Mouse (Mus musculus): ENCODE measurements around the gene 0610010K14Rik. TPM values are rescaled to one million over a fixed set of nuclear protein-coding genes. Genes with fewer than 3 reads are reported as not detected.

Gene 0610010K14Rik
- total and polyA plus RNA-seq, 3 experiments, result 27.7 to 153 (median 75.2) TPM

- Histone ChIP-seq H3K4me2 (ENCODE audit: insufficient read depth, low read depth, poor library complexity, severe bottlenecking) (no peak overlapping the region; the same call in 1 of the 2 replicates), H3K79me2 (replicated peaks; ENCODE audit: control insufficient read depth, extremely low read depth, insufficient read depth, poor library complexity, severe bottlenecking) (no peaks in the 10 kb centered on the region), H3K9me3 (replicated peaks; ENCODE audit: low read length) (no peaks in the 10 kb centered on the region), H3K4me1 (ENCODE audit: control insufficient read depth in 1 of 2, insufficient read depth in 2 of 2) (peaks cover 3 to 6% of the 10 kb centered on the region in 2 experiments; a peak in 1 of 4 replicates), H3K36me3 (replicated peaks in 1 of 2; ENCODE audit: control insufficient read depth in 1 of 2, insufficient read depth in 1 of 2, low read length in 1 of 2) (no peaks in the 10 kb centered on the region), H3K4me3 (replicated peaks in 1 of 3; ENCODE audit: low read depth in 2 of 3, low read length in 2 of 3, poor library complexity in 1 of 3) (no peak overlapping the region), H3K27ac (ENCODE audit: insufficient read depth, low read depth) (no peak overlapping the region), H3K27me3 (replicated peaks) (peaks cover 38% of the 10 kb centered on the region), H3K9ac (ENCODE audit: insufficient read depth, low read depth) (no peak overlapping the region)
- no peak for TF ChIP-seq TBP (conservative IDR thresholded peaks at IDR 0.05; ENCODE audit: low read depth, low read length)
- TF ChIP-seq JUND (conservative IDR thresholded peaks at IDR 0.05; ENCODE audit: low read depth, low read length), result 0 out of 2 replicates have a peak, but pooled peaks have one; percentile 42
- TF ChIP-seq ZMIZ1 (IDR thresholded peaks at IDR 0.05; ENCODE audit: low read depth, low read length), result no peak
- no peak for TF ChIP-seq BHLHE40 (IDR thresholded peaks at IDR 0.05; ENCODE audit: low read depth, low read length)
- TF ChIP-seq USF2 (conservative IDR thresholded peaks at IDR 0.05; ENCODE audit: low read depth, low read length), result no peak
- no peak for TF ChIP-seq CHD1 (IDR thresholded peaks at IDR 0.05; ENCODE audit: low read depth, low read length)
- peak; percentile 26; the same call in 1 of the 2 replicates for TF ChIP-seq TCF12 (IDR thresholded peaks at IDR 0.05; ENCODE audit: low read depth, low read length)
- TF ChIP-seq MAFK (IDR thresholded peaks at IDR 0.05; ENCODE audit: insufficient replicate concordance, low read length), result no peak
- TF ChIP-seq KAT2A (IDR thresholded peaks at IDR 0.05; ENCODE audit: insufficient replicate concordance, low read length), result no peak
- peak; percentile 30; the same call in 1 of the 2 replicates for TF ChIP-seq IRF4 (IDR thresholded peaks at IDR 0.05; ENCODE audit: low read depth, low read length)
- no peak for TF ChIP-seq PAX5 (IDR thresholded peaks at IDR 0.05; ENCODE audit: low read length)
- TF ChIP-seq MAZ (IDR thresholded peaks at IDR 0.05; ENCODE audit: low read depth, low read length), result no peak
- no peak for TF ChIP-seq E2F4 (IDR thresholded peaks at IDR 0.05; ENCODE audit: insufficient replicate concordance, low read depth, low read length)
- TF ChIP-seq MXI1 (IDR thresholded peaks at IDR 0.05; ENCODE audit: low read depth, low read length), result 0 out of 2 replicates have a peak, but pooled peaks have one; percentile 37
- TF ChIP-seq ZC3H11A (IDR thresholded peaks at IDR 0.05; ENCODE audit: low read depth, low read length), result peak; percentile 40
- TF ChIP-seq SIN3A (IDR thresholded peaks at IDR 0.05; ENCODE audit: low read length), result 0 out of 2 replicates have a peak, but pooled peaks have one; percentile 52
- peak; percentile 49; the same call in 1 of the 2 replicates for TF ChIP-seq NELFE (IDR thresholded peaks at IDR 0.05; ENCODE audit: low read depth, low read length)
- TF ChIP-seq MYC (IDR thresholded peaks at IDR 0.05; ENCODE audit: low read depth, low read length), result peak; percentile 62; the same call in 1 of the 2 replicates
- peak; percentile 94 for TF ChIP-seq SMC3 (IDR thresholded peaks at IDR 0.05; ENCODE audit: low read depth, low read length)
- no peak for TF ChIP-seq POLR2AphosphoS2 (IDR thresholded peaks at IDR 0.05; ENCODE audit: low read depth, low read length)
- TF ChIP-seq NRF1 (IDR thresholded peaks at IDR 0.05; ENCODE audit: low read depth, low read length), result 0 out of 2 replicates have a peak, but pooled peaks have one; percentile 19
- peak; percentile 96 to 97 for TF ChIP-seq CTCF (conservative IDR thresholded peaks at IDR 0.05 in 1 of 2, IDR thresholded peaks at IDR 0.05 in 1 of 2; ENCODE audit: low read depth in 2 of 2, low read length in 2 of 2)
- TF ChIP-seq RAD21 (IDR thresholded peaks at IDR 0.05; ENCODE audit: low read depth, low read length), result peak; percentile 86
- in situ Hi-C loops (cut with MboI; ENCODE audit: low pct_ligation_motif_present, low pct_unique_long_range_greater_than_20kb, low sequenced_read_pairs) (no loop called here), dilution Hi-C loops (cut with MboI; ENCODE audit: extremely low pct_ligation_motif_present, extremely low pct_unique_long_range_greater_than_20kb, low sequenced_read_pairs) (no loop called here)
- DNase-seq (ENCODE audit: extremely low read depth), result peak; percentile 87
Measured at GRCm38 (mm10) chr11:70201691-70202090, 36.0 kb downstream of the 0610010K14Rik start.

Measured in CH12.LX (cell line).